Mouse (Mus musculus) heart, embryonic 12.5 days (tissue): ENCODE measurements around the gene Serpinb1c. TPM values are rescaled to one million over a fixed set of nuclear protein-coding genes. Genes with fewer than 3 reads are reported as not detected.

Experiments
- ATAC-seq: fragments of 200-750 bp; cut with Nextera tagmentation; 2 replicates; pipeline ENCODE4 v1.8.0; 2017; ENCODE audit warnings: moderate TSS enrichment, moderate library complexity; ENCODE audit not compliant: insufficient number of reproducible peaks, low FRiP score
- H3K27ac ChIP-seq: fragments of 300-500 bp; sonication (generic); 2 replicates; pipeline ENCODE4 v1.5.1; 2016; ENCODE audit warnings: mild to moderate bottlenecking, moderate library complexity; ENCODE audit not compliant: poor library complexity, severe bottlenecking
- H3K27me3 ChIP-seq: fragments of 300-500 bp; sonication (generic); replicated peaks from 2 replicates; pipeline ENCODE4 v1.6.1; 2016; ENCODE audit warnings: mild to moderate bottlenecking, moderate library complexity
- H3K36me3 ChIP-seq: fragments of 300-500 bp; sonication (generic); 2 replicates; pipeline ENCODE4 v1.6.1; 2016; ENCODE audit warnings: mild to moderate bottlenecking, moderate library complexity
- H3K4me1 ChIP-seq: fragments of 300-500 bp; sonication (generic); replicated peaks from 2 replicates; pipeline ENCODE4 v1.6.1; 2016; ENCODE audit warnings: mild to moderate bottlenecking
- H3K4me2 ChIP-seq: fragments of 300-500 bp; sonication (generic); 2 replicates; pipeline ENCODE4 v1.6.1; 2016; ENCODE audit warnings: mild to moderate bottlenecking, moderate library complexity
- H3K4me3 ChIP-seq: fragments of 300-500 bp; sonication (generic); 2 replicates; pipeline ENCODE4 v1.5.1; 2016; ENCODE audit warnings: mild to moderate bottlenecking
- H3K9ac ChIP-seq: fragments of 300-500 bp; sonication (generic); 2 replicates; pipeline ENCODE4 v1.6.1; 2016; ENCODE audit warnings: mild to moderate bottlenecking, moderate library complexity
- H3K9me3 ChIP-seq: fragments of 300-500 bp; sonication (generic); replicated peaks from 2 replicates; pipeline ENCODE4 v1.6.1; 2016; ENCODE audit warnings: mild to moderate bottlenecking, moderate library complexity
- WGBS: fragments of 180-500 bp; shearing (Covaris S2); methylation state at CpG from one replicate; pipeline ENCODE4 v1.1.7; 2016; 5-methylcytosine and 5-hydroxymethylcytosine counted together
- polyA plus RNA-seq: library from polyadenylated mRNA; unstranded; fragments of >200 nt; fragmentation: Nextera tagmentation; extraction: Ambion mirVana; gene quantifications from 2 replicates; pipeline ENCODE4 v1.2.1, GENCODE M21; 2016

Gene Serpinb1c
- polyA plus RNA-seq, 1 experiment from 2014 or later: 0.26 TPM

GRCm38 (mm10) chr13:32839314-32839713 is 58.7 kb downstream of the Serpinb1c start:
- no peak overlapping the region for H3K4me2 ChIP-seq
- no peak overlapping the region for H3K4me3 ChIP-seq
- H3K9ac ChIP-seq: no peak overlapping the region
- no peaks in the 10 kb centered on the region for H3K36me3 ChIP-seq
- no peak overlapping the region for H3K27ac ChIP-seq
- H3K9me3 ChIP-seq: no peaks in the 10 kb centered on the region
- H3K4me1 ChIP-seq: no peaks in the 10 kb centered on the region
- no peak for ATAC-seq
- no peaks in the 10 kb centered on the region for H3K27me3 ChIP-seq
- WGBS: 48% methylated on average over 1 of the region's 1 CpGs

GRCm38 (mm10) chr13:32834513-32834912 is 63.5 kb downstream of the Serpinb1c start:
- no peak overlapping the region for H3K9ac ChIP-seq
- no peaks in the 10 kb centered on the region for H3K9me3 ChIP-seq
- no peaks in the 10 kb centered on the region for H3K4me1 ChIP-seq
- no peak overlapping the region for H3K4me2 ChIP-seq
- no peak for ATAC-seq
- no peaks in the 10 kb centered on the region for H3K36me3 ChIP-seq
- 89% methylated on average over 5 of the region's 5 CpGs for WGBS
- no peaks in the 10 kb centered on the region for H3K27me3 ChIP-seq
- no peak overlapping the region for H3K4me3 ChIP-seq
- no peak overlapping the region for H3K27ac ChIP-seq

GRCm38 (mm10) chr13:32833237-32833636 is 64.8 kb downstream of the Serpinb1c start:
- Histone ChIP-seq H3K36me3 (no peaks in the 10 kb centered on the region), H3K9me3 (no peaks in the 10 kb centered on the region), H3K9ac (no peak overlapping the region), H3K4me3 (no peak overlapping the region), H3K27me3 (no peaks in the 10 kb centered on the region), H3K27ac (no peak overlapping the region), H3K4me2 (no peak overlapping the region), H3K4me1 (0 out of 2 replicates have a peak, but pooled peaks cover 3% of the 10 kb centered on the region)
- no peak for ATAC-seq
- 57% methylated on average over 6 of the region's 6 CpGs for WGBS

- no peaks in the 10 kb centered on the region for H3K27me3 ChIP-seq
- H3K4me3 ChIP-seq: no peak overlapping the region
- H3K36me3 ChIP-seq: no peaks in the 10 kb centered on the region
- no peak overlapping the region for H3K9ac ChIP-seq
- no peaks in the 10 kb centered on the region for H3K9me3 ChIP-seq
- ATAC-seq: no peak
- H3K27ac ChIP-seq: no peak overlapping the region
- WGBS: 73% methylated on average over 3 of the region's 3 CpGs
- no peak overlapping the region for H3K4me2 ChIP-seq
- 0 out of 2 replicates have a peak, but pooled peaks cover 3% of the 10 kb centered on the region for H3K4me1 ChIP-seq
Measured at GRCm38 (mm10) chr13:32832776-32833175, 65.2 kb downstream of the Serpinb1c start.

- no peak overlapping the region for H3K27ac ChIP-seq
- WGBS: 69% methylated on average over 3 of the region's 3 CpGs
- no peak overlapping the region for H3K4me2 ChIP-seq
- no peak overlapping the region for H3K9ac ChIP-seq
- no peaks in the 10 kb centered on the region for H3K27me3 ChIP-seq
- H3K9me3 ChIP-seq: no peaks in the 10 kb centered on the region
- no peak overlapping the region for H3K4me3 ChIP-seq
- no peak for ATAC-seq
- no peaks in the 10 kb centered on the region for H3K36me3 ChIP-seq
- H3K4me1 ChIP-seq: 0 out of 2 replicates have a peak, but pooled peaks cover 3% of the 10 kb centered on the region
Measured at GRCm38 (mm10) chr13:32831505-32832273, 66.3 kb downstream of the Serpinb1c start.

Other genes with a start within 250 kb of the Serpinb1c start
- 0.18 and 0.28 TPM in 2 replicates for gene Mylk4, start 114.3 kb downstream of the Serpinb1c start, polyA plus RNA-seq
- gene Wrnip1, start 96.2 kb downstream of the Serpinb1c start, polyA plus RNA-seq: 30.2 TPM in 2 replicates
- gene D930007J09Rik, start 95.4 kb downstream of the Serpinb1c start, polyA plus RNA-seq: not detected in 2 replicates
- 6.1 and 7.6 TPM in 2 replicates for gene Serpinb1a, start 47.0 kb downstream of the Serpinb1c start, polyA plus RNA-seq
- gene Serpinb6b, start 67.0 kb upstream of the Serpinb1c start, polyA plus RNA-seq: 15.1 and 16.9 TPM in 2 replicates
- gene Serpinb9, start 105.0 kb upstream of the Serpinb1c start, polyA plus RNA-seq: 6.1 and 6.8 TPM in 2 replicates
- 1.4 and 2.0 TPM in 2 replicates for gene Serpinb9b, start 129.2 kb upstream of the Serpinb1c start, polyA plus RNA-seq
- not detected in 2 replicates for gene Serpinb1b, start 180.4 kb upstream of the Serpinb1c start, polyA plus RNA-seq